Mouse (Mus musculus) splenic B cell, adult 2 months (primary cell): Measurements from ENCODE around the gene Klhdc10.
A peak's percentile ranks its signal among the peaks of the same experiment; 100 is the strongest.
"Not testable (repeated sequence)": the region's sequence is repeated elsewhere in the genome, so short reads cannot be mapped to it uniquely, and the experiment has no call there.

ENCODE experiments used
- DNase-seq: peaks from one replicate; pipeline ENCODE4 v3.0.0-alpha.2; 2011; ENCODE audit warnings: low read depth, low spot score
- H3K27me3 ChIP-seq: 2 replicates; pipeline ENCODE4 v1.6.1; 2012; ENCODE audit warnings: mild to moderate bottlenecking, low read length, moderate library complexity, mixed read lengths; ENCODE audit not compliant: control insufficient read depth, poor library complexity, insufficient read depth, severe bottlenecking
- H3K36me3 ChIP-seq: 2 replicates; pipeline ENCODE4 v1.6.1; 2012; ENCODE audit warnings: mild to moderate bottlenecking, low read length, moderate library complexity, mixed read lengths; ENCODE audit not compliant: control insufficient read depth, poor library complexity, insufficient read depth, severe bottlenecking

The Klhdc10 gene

DNA sequence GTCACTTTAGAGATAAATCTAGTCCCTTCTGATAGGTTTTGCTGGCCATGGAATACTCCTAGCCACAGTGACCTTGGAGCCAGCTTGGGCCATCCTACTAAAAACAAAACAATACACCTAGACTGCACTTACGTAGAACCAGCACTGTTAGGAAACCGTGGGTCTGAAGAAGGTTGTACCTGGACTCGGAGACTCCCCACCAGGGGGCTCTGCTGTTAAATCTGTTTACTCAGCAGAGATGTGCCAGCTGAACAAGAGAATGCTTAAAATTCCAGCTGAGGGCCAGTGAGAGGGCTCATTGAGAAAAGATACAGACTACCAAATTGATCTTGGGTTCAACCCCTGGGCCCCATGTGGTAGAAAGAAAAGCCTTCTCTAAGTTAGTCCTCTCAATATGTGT, 20.6 kb upstream of the Klhdc10 start:
- DNase-seq: no peak

DNA sequence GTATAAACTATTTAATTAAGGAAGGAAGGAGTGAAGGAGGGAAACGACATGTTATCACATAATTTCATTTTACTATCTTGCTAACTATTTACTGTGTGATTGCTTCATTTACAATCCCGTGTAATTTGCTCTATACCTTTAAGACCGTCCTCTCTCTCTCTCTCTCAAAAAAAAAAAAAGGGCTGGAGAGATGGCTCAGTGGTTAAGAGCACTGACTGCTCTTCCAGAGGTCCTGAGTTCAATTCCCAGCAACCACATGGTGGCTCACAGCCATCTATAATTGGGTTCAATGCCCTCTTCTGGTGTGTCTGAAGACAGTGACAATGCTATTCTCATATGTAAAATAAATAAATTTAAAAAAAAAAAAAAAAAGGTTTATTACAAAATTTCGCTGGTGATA, 11.4 kb upstream of the Klhdc10 start:
- H3K27me3 ChIP-seq, DNase-seq, H3K36me3 ChIP-seq: not testable (repeated sequence)

More for the DNA sequence above, 20.6 kb upstream of the Klhdc10 start:
- no peaks in the 10 kb centered on the region for H3K27me3 ChIP-seq
- peaks cover 13% of the 10 kb centered on the region for H3K36me3 ChIP-seq

DNA sequence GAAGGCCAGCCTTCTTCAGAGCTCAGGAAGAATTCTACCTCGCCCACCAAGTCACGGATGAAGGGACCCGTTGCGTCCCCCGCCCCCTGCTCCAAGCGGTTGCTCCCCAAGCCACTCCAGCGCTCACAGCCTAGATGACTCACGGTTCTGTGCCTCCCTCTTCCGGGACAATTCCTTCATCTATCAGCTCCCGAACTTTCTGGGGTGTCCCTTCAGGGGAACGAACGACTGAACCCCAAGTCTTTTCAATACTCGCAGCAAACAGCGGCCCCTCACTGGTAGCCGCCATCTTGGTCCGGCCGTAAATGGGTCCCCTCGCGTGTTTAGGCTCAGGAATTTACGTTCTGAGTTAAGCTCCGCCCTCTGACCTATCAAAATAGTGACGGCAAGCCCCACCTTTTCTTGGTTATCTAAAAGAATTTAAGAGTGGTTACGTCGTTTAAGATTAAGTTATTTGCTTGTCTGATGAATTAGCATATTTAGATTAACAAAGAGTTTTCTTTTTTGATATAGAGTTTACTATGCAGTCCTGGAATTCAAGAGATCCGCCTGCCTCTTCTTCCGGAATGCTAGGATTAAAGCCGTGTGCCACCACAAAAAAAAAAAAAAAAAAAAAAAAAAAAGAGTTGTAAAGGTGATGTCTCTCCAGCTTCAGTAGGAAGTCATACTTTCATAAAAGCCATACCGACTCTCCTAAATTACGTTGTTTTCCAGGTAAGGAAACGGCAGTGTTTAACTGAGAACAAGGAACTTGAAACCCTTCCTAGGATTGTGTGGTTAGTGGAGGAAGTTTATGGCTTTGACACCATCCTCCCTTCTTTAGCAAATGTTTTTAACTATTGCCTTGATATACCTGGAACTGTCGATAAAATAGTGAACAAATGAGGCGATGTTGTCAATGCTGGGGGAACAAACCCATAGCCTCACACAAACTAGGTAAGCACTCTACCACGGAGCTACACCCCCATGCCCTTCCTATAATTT, 10.7 kb upstream of the Klhdc10 start, which contains the start of gene Zc3hc1:
Zc3hc1 (minus strand) TSS at position 315 of the 984 bp plus-strand sequence.
- peak; percentile 90 for DNase-seq
- peaks cover 4% of the 10 kb centered on the region for H3K36me3 ChIP-seq
- H3K27me3 ChIP-seq: no peaks in the 10 kb centered on the region

DNA sequence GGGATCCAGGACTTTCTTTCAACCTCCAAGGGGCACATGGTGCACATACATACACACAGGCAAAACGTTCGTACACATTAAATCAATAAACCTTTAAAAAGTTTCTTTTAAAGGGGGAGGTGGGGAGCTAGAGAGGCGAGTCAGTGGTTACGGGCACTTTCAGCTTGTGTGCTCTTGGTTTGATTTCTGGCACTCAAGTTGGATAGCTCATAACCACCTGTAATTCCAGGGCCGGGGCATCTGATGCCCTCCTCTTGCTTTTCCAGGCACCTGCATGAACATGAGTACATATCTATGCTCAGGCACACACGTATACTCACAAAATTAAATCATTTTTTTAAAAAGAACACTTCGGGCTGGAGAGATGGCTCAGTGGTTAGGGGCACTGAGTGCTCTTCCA, 9.7 kb upstream of the Klhdc10 start:
- H3K36me3 ChIP-seq: 0 out of 2 replicates have a peak, but pooled peaks cover 2% of the 10 kb centered on the region
- DNase-seq: no peak
- no peaks in the 10 kb centered on the region for H3K27me3 ChIP-seq

DNA sequence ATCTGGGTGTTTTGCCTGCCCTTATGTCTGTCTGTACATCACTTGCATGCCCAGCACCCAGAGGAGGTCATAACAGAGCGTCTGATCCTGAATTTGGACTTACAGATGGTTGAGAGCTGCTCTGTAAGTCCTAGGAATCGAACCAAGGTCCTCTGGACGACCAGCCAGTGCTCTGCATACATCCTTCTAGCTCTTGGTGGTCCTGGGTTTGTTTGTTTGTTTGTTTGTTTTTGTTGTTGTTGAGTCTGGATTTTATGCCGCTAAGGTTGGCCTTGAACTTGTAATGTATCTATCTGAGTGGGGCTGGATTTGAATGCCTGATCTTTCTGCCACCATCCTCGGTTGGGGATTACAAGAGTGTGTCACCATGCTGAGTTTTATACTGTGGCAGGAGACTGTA, 1.5 kb upstream of the Klhdc10 start:
- no peak for DNase-seq

DNA sequence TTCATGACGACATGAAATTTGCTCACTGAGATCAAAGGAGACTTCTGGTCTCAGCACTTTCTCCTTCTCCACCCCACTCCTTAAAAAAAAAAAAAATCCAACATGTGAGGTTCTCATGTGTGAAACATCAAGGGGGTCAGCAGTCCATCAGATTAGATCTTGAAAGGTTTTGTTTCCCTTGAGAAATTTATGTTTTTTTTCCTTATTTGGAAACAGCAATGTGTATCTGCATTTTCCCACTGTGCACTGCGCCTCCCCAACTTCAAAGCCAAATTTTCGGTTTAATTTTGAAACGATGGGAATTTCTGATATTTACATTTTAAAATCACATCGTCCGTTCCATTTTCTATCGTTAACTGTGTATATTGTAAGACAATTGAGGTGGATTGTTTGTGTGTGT, 952 bp upstream of the Klhdc10 start:
- Histone ChIP-seq H3K27me3 (no peaks in the 10 kb centered on the region), H3K36me3 (no peaks in the 10 kb centered on the region)
- DNase-seq: no peak

More for the DNA sequence above, 1.5 kb upstream of the Klhdc10 start:
- H3K36me3 ChIP-seq: no peaks in the 10 kb centered on the region
- H3K27me3 ChIP-seq: no peaks in the 10 kb centered on the region

DNA sequence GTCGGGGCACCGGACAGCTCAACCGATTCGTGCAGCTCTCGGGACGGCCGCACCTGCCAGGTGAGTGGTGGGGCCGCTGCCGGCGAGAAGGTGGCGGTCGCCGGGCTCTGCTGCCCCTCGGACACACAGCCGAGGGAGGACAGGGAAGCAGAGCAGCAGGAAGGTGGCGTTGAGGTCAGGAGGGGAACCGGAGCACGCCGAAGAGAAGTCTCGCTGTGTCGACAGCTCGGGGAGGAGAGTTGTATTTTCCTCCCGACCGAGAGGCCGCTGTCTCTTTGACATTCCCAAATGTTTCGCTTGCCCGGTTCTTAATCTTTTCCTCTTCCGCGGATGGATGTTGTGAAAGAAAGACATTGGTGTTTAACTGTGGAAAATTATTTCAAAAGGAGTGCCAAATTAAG, 423 bp downstream of the Klhdc10 start:
- Histone ChIP-seq H3K36me3 (no peaks in the 10 kb centered on the region), H3K27me3 (no peaks in the 10 kb centered on the region)
- DNase-seq: no peak

DNA sequence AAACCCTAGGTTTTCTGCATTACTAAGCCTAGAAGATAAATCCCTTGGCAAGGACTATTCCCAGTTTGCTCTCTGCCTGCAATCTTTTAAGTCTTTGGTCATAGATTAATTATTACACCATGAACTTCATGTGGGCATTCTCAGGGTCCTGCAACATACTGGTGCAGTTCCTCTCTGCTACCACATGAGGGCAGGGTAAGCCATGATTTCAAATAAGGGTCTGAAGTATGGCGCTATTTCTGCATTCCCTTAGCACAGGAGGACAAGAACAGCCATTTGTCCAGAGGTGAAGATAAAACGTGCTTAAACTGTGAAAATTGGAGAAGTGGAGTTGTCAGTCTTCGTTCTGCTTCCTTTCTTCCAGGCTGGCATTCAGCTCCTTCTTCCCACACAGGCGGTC, 1.8 kb downstream of the Klhdc10 start:
- peak; percentile 86 for DNase-seq
- Histone ChIP-seq H3K27me3 (no peaks in the 10 kb centered on the region), H3K36me3 (no peaks in the 10 kb centered on the region)

DNA sequence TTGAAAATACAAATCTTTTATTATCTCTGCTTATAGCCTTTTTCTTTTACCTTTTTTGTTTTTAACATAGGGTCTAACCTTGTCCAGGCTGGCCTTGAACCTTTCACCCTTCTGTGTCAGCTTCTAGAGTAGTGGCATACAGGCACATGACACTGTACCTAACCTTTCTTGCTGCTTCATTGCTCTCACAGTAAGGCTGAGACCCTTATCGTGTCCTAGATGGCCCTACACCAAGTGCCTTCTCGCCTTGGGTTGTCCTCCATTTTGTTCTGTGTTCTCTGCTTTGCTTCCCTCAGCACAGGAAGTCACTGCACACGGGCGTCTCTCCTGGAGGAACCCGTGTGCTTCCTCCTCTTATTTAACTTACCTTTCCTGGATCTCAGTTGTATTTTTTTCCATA, 3.0 kb downstream of the Klhdc10 start:
- Histone ChIP-seq H3K27me3 (no peaks in the 10 kb centered on the region), H3K36me3 (no peaks in the 10 kb centered on the region)
- no peak for DNase-seq

DNA sequence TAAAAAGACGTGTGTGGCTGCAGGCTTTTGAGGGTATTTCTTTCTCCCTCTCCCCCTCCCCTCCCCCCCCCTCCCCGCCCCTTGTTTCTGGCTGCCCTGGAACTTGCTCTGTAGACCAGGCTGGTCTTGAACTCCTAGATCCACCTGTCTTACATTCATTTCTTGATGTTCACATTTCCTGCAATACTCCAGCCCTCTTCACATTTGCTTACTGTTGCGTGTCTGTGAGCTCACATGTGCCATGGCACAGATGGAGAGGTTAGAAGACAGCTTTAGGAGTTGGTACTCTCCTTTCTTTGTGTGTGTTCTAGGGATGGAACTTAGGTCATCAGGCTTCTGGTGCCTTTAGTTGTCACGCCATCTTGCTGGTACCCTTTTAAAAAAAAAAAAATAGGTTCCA, 6.6 kb downstream of the Klhdc10 start:
- DNase-seq: no peak
- H3K36me3 ChIP-seq: no peaks in the 10 kb centered on the region
- H3K27me3 ChIP-seq: no peaks in the 10 kb centered on the region

DNA sequence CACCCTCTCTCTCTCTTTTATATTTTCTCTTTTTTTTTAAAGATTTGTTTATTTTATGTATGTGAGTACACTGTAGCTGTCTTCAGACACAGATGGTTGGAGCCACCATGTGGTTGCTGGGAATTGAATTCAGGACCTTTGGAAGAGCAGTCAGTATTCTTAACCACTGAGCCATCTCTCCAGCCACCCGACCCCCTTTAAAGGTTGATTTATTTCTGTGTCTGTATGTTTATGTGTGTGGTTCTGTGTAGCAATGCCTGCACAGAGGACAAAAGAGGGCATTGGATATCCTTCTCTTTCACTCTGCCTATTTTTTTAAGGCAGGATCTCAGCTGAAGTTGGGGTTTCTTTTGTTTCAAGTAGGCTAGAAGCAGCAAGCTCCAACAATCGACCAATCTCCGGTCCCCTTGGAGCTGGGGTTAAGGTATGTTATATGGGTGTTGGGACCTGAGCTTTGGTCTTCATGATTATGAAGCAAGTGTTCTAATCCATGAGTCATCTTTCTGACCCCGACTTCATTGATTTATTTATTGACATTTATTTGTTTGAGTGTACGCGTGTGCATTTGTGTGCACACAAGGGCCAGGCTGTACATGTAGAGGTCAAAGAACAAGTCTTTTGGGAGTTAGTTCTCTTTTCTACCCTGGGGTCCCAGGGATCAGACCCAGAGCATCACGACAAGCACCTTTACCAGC, 7.9 kb downstream of the Klhdc10 start:
- Histone ChIP-seq H3K36me3 (no peaks in the 10 kb centered on the region), H3K27me3 (no peaks in the 10 kb centered on the region)
- no peak for DNase-seq

DNA sequence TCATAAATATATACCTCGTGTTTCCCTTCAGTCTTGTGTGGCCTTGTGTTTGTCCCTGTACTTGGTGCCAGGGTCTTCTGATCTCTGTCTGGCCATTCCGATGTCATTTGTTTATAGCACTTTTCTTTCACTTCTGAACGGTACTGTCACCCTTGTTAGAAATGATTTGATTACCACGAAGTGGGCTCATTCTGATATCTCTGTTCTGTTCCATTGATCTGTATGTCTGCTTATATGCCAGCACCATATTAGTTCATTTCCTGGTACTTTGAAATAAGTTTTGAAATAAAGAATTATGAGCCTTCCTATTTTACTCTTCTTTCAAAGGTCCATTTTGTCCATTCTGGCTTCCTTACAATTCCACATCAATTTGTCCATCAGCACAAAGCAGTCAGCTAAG, 9.6 kb downstream of the Klhdc10 start:
- DNase-seq: no peak
- Histone ChIP-seq H3K27me3 (no peaks in the 10 kb centered on the region), H3K36me3 (no peaks in the 10 kb centered on the region)

DNA sequence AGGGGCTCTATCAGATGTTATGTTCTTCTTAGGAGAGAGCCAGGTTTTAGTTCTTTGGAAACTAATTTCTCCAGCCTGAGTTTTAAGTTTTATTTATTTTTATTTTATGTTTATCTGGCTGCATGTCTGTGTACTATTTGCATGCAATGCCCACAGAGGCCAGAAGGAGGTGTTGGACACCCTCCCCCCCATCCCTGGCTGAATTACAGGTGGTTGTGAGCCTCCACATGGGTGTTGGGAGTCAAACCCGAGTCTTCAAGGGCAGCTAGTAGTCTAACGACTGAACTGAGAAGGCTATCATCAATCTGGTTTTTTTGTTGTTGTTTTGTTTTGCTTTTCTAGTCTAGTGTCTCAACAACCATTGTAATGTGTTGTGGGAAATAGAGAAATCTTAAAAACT, 14.5 kb downstream of the Klhdc10 start:
- Histone ChIP-seq H3K27me3 (no peaks in the 10 kb centered on the region), H3K36me3 (peaks cover 2% of the 10 kb centered on the region; the same call in 1 of the 2 replicates)
- DNase-seq: no peak

DNA sequence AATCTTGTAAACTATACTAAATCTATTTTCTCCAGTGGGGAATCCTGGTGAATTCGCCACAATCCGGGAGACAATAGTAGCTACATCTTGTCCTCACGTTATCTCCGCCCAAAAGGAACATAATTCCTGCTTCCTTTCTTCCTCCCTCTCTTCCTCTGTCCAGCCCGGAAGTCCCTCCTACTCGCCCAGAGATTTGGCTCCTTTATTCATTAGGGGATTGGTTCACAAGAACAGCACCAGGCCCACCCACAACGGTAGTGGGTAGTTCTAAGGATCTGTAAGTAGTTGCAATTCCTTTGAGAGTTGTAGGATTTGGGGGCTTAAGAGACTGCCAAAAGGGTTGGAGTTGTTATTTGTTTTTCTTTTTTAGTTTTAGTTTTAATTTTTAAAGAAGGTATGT, 15.1 kb downstream of the Klhdc10 start:
- Histone ChIP-seq H3K36me3 (peaks cover 2% of the 10 kb centered on the region; the same call in 1 of the 2 replicates), H3K27me3 (no peaks in the 10 kb centered on the region)
- no peak for DNase-seq
